ENCODE assay signal across 9 mouse cellular contexts in genomic region chr2:180334551-180334986, GRCm38 (mm10). TPM values are rescaled to one million over a fixed set of nuclear protein-coding genes. Genes with fewer than 3 reads are reported as not detected.
A peak's percentile ranks its signal among the peaks of the same experiment; 100 is the strongest.
DNase-seq lines count a peak whose midpoint lies in the region; ATAC-seq and TF ChIP-seq lines count a peak whose summit lies in the region.
"Had no signal": no experiment of that assay in that cellular context is flagged by ENCODE, and none has a peak within 500 bp of the region (broad histone marks: within the 10 kb centered on the region; RNA-seq: fewer than 3 reads in every experiment).

Gene Gata5, minus strand, starts transcription at chr2:180334699.

- no peak for TF ChIP-seq POLR2A in heart, adult 2 months (IDR thresholded peaks at IDR 0.05; ENCODE audit: insufficient read depth, low read depth, low read length)

- H3K4me3 ChIP-seq in heart, adult 2 months, result peak within 1 kb of the TSS; percentile 31
- peak within 1 kb of the TSS; percentile 58 for H3K4me3 ChIP-seq in kidney, embryonic 14.5 days (ENCODE audit: low read length)
- H3K4me3 ChIP-seq in lung, embryonic 15.5 days, result peak within 1 kb of the TSS; percentile 67
- peak within 1 kb of the TSS; percentile 45 for H3K4me3 ChIP-seq in stomach, embryonic 14.5 days (ENCODE audit: low read depth, low read length)

- no peaks in the 10 kb centered on the region for H3K36me3 ChIP-seq in heart, adult 2 months (ENCODE audit: control insufficient read depth, insufficient read depth, low read length)
- H3K36me3 ChIP-seq in kidney, embryonic 14.5 days (ENCODE audit: control insufficient read depth, insufficient read depth, low read length), result no peaks in the 10 kb centered on the region
- H3K36me3 ChIP-seq in lung, embryonic 15.5 days, result no peaks in the 10 kb centered on the region
- no peaks in the 10 kb centered on the region for H3K36me3 ChIP-seq in stomach, embryonic 14.5 days (ENCODE audit: control insufficient read depth, insufficient read depth, low read length)

- peaks cover 3% of the 10 kb centered on the region for H3K4me1 ChIP-seq in heart, adult 2 months (ENCODE audit: control insufficient read depth, insufficient read depth, low read length)
- no peaks in the 10 kb centered on the region; the same call in 1 of the 2 replicates for H3K4me1 ChIP-seq in kidney, embryonic 14.5 days (ENCODE audit: control insufficient read depth, insufficient read depth, low read length)
- peaks cover 48% of the 10 kb centered on the region for H3K4me1 ChIP-seq in lung, embryonic 15.5 days
- H3K4me1 ChIP-seq in stomach, embryonic 14.5 days (ENCODE audit: control insufficient read depth, insufficient read depth, low read length), result peaks cover 12% of the 10 kb centered on the region

- H3K27ac ChIP-seq in heart, adult 2 months, result no peak within 1 kb of the TSS
- H3K27ac ChIP-seq in kidney, embryonic 14.5 days (ENCODE audit: low read depth, low read length), result no peak within 1 kb of the TSS; the same call in 1 of the 2 replicates
- H3K27ac ChIP-seq in lung, embryonic 15.5 days, result peak within 1 kb of the TSS; percentile 86
- peak within 1 kb of the TSS; percentile 69 for H3K27ac ChIP-seq in stomach, embryonic 14.5 days (ENCODE audit: low read length)

- TF ChIP-seq EP300 in heart, adult 2 months (IDR thresholded peaks at IDR 0.05; ENCODE audit: insufficient read depth, low read depth, low read length), result no peak

- peak within 1 kb of the TSS; percentile 72 for H3K4me2 ChIP-seq in kidney, embryonic 14.5 days (replicated peaks; ENCODE audit: low read depth, low read length)
- peak within 1 kb of the TSS; percentile 65 for H3K4me2 ChIP-seq in lung, embryonic 15.5 days
- peak within 1 kb of the TSS; percentile 59 for H3K4me2 ChIP-seq in stomach, embryonic 14.5 days (replicated peaks; ENCODE audit: low read depth, low read length)

- H3K79me2 ChIP-seq in heart, adult 2 months (replicated peaks; ENCODE audit: control insufficient read depth, insufficient read depth, low read length), result no peaks in the 10 kb centered on the region

- H3K9me3 ChIP-seq in kidney, embryonic 14.5 days (ENCODE audit: control insufficient read depth, low read length), result no peaks in the 10 kb centered on the region
- H3K9me3 ChIP-seq in lung, embryonic 15.5 days, result no peaks in the 10 kb centered on the region
- no peaks in the 10 kb centered on the region for H3K9me3 ChIP-seq in stomach, embryonic 14.5 days (ENCODE audit: control insufficient read depth, low read depth, low read length)

- intact Hi-C loops in heart, adult 2 months (cut with DNase I), result no loop called here

- WGBS in heart, adult 2 months, result 1% methylated on average over 32 of the region's 33 CpGs
- WGBS in kidney, embryonic 14.5 days, result under 1% methylated on average over 24 of the region's 33 CpGs
- WGBS in lung, embryonic 15.5 days, result under 1% methylated on average over 33 of the region's 33 CpGs
- under 1% methylated on average over 33 of the region's 33 CpGs for WGBS in stomach, embryonic 14.5 days

- no peak for TF ChIP-seq CTCF in heart, adult 2 months (IDR thresholded peaks at IDR 0.05)

- no peak within 1 kb of the TSS; the same call in 1 of the 2 replicates for H3K9ac ChIP-seq in heart, adult 2 months (ENCODE audit: low read depth, low read length)
- peak within 1 kb of the TSS; percentile 75 for H3K9ac ChIP-seq in kidney, embryonic 14.5 days (ENCODE audit: low read depth, low read length)
- peak within 1 kb of the TSS; percentile 78 for H3K9ac ChIP-seq in lung, embryonic 15.5 days
- peak within 1 kb of the TSS; percentile 57 for H3K9ac ChIP-seq in stomach, embryonic 14.5 days (replicated peaks; ENCODE audit: low read depth, low read length)

- DNase-seq in embryo, embryonic 10.5 days (ENCODE audit: low spot score), result peak; percentile 88
- DNase-seq in heart, adult 2 months, result peak; percentile 37 to 64
- no peak for DNase-seq in cerebellum, adult 9-10 months
- no peak for DNase-seq in frontal cortex, adult 2 months (ENCODE audit: extremely low spot score in 1 of 2, low spot score in 1 of 2)

- peak; percentile 91 for ATAC-seq in kidney, embryonic 14.5 days (ENCODE audit: low FRiP score, low TSS enrichment)
- peak; percentile 93 for ATAC-seq in lung, embryonic 15.5 days (ENCODE audit: borderline replicate concordance, extremely low read depth, low FRiP score, low TSS enrichment)
- peak; percentile 90 for ATAC-seq in stomach, embryonic 14.5 days (ENCODE audit: insufficient number of reproducible peaks, insufficient read depth, low FRiP score, low read depth)
- no peak for ATAC-seq in frontal cortex, adult (ENCODE audit: low TSS enrichment)

- H3K27me3 ChIP-seq in heart, adult 2 months (ENCODE audit: control insufficient read depth, insufficient read depth, low read length), result peaks cover 17% of the 10 kb centered on the region
- H3K27me3 ChIP-seq in kidney, embryonic 14.5 days (ENCODE audit: control insufficient read depth, insufficient read depth, low read length), result peaks cover 43% of the 10 kb centered on the region
- H3K27me3 ChIP-seq in lung, embryonic 15.5 days, result peaks cover 20% of the 10 kb centered on the region; the same call in 1 of the 2 replicates
- peaks cover 8% of the 10 kb centered on the region; the same call in 1 of the 2 replicates for H3K27me3 ChIP-seq in stomach, embryonic 14.5 days (ENCODE audit: control insufficient read depth, insufficient read depth, low read length)

RNA-seq across cellular contexts. Expression of gene Gata5, which starts in this region (rescaled TPM):
- under 1 TPM; 0.63 to 0.89 TPM for total RNA-seq in heart, adult 2 months (2021)
- 1.1 TPM in 2 replicates for polyA plus RNA-seq in heart, adult 2 months (2012; rRNA removed)
- polyA plus RNA-seq in kidney, embryonic 14.5 days (2014; fragmentation: Nextera tagmentation; extraction: Ambion mirVana), result 3.5 and 4.5 TPM in 2 replicates
- 26.2 and 27.8 TPM in 2 replicates for polyA plus RNA-seq in lung, embryonic 15.5 days (2015; fragmentation: Nextera tagmentation; extraction: Ambion mirVana)
- polyA plus RNA-seq in stomach, embryonic 14.5 days (2014; fragmentation: Nextera tagmentation; extraction: Ambion mirVana), result 4.9 and 5.4 TPM in 2 replicates
- polyA plus RNA-seq in frontal cortex, adult 2 months (2012; rRNA removed), result not detected in 2 replicates
- total RNA-seq: neutrophil, adult 5-6 weeks had no signal

Comparison
In these comparisons a context has a peak if more than half of its experiments do, and no peak if none do; other contexts are left out.
1. DNase-seq: peak in embryo, embryonic 10.5 days (single experiment) and heart, adult 2 months (2 of 2); none in cerebellum, adult 9-10 months (single experiment) and frontal cortex, adult 2 months (0 of 2).
2. H3K27ac ChIP-seq: peak in lung, embryonic 15.5 days (single experiment) and stomach, embryonic 14.5 days (single experiment); none in heart, adult 2 months (single experiment) and kidney, embryonic 14.5 days (single experiment).
3. Peak in every context shown above with its lines, with median percentiles within 50 percentile points of each other: H3K4me3 ChIP-seq and H3K4me2 ChIP-seq.